Mouse (Mus musculus) forebrain, embryonic 11.5 days (tissue): Measurements from ENCODE around the gene Serpina1b. TPM values are rescaled to one million over a fixed set of nuclear protein-coding genes. Genes with fewer than 3 reads are reported as not detected.
"Not testable (repeated sequence)": the region's sequence is repeated elsewhere in the genome, so short reads cannot be mapped to it uniquely, and the experiment has no call there.

ENCODE experiments used
- ATAC-seq: fragments of 200-750 bp; cut with Nextera tagmentation; replicated peaks from 2 replicates; pipeline ENCODE4 v1.8.0; 2017; ENCODE audit warnings: moderate TSS enrichment; ENCODE audit not compliant: low FRiP score
- DNase-seq: peaks from one replicate; pipeline ENCODE4 v3.0.0-alpha.2; 2017; ENCODE audit warnings: low spot score
- H3K27ac ChIP-seq: fragments of 300-500 bp; sonication (generic); 2 replicates; pipeline ENCODE4 v1.5.1; 2014; ENCODE audit warnings: low read depth, low read length
- H3K27me3 ChIP-seq: fragments of 300-500 bp; sonication (generic); 2 replicates; pipeline ENCODE4 v1.6.1; 2014; ENCODE audit warnings: mild to moderate bottlenecking, low read length, mixed read lengths; ENCODE audit not compliant: control insufficient read depth, insufficient read depth
- H3K36me3 ChIP-seq: fragments of 300-500 bp; sonication (generic); 2 replicates; pipeline ENCODE4 v1.6.1; 2014; ENCODE audit warnings: mild to moderate bottlenecking, low read length, moderate library complexity, mixed read lengths; ENCODE audit not compliant: control insufficient read depth, insufficient read depth
- H3K4me1 ChIP-seq: fragments of 300-500 bp; sonication (generic); replicated peaks from 2 replicates; pipeline ENCODE4 v1.6.1; 2014; ENCODE audit warnings: low read length, mixed read lengths; ENCODE audit not compliant: control insufficient read depth, insufficient read depth
- H3K4me2 ChIP-seq: fragments of 300-500 bp; sonication (generic); 2 replicates; pipeline ENCODE4 v1.6.1; 2014; ENCODE audit warnings: low read depth, mild to moderate bottlenecking, low read length, moderate library complexity, mixed read lengths; ENCODE audit not compliant: severe bottlenecking
- H3K4me3 ChIP-seq: fragments of 300-500 bp; sonication (generic); 2 replicates; pipeline ENCODE4 v1.5.1; 2014; ENCODE audit warnings: low read depth, low read length
- H3K9ac ChIP-seq: fragments of 300-500 bp; sonication (generic); 2 replicates; pipeline ENCODE4 v1.6.1; 2014; ENCODE audit warnings: low read length
- H3K9me3 ChIP-seq: fragments of 300-500 bp; sonication (generic); 2 replicates; pipeline ENCODE4 v1.6.1; 2016; ENCODE audit warnings: low read length, mixed read lengths; ENCODE audit not compliant: control insufficient read depth
- WGBS: fragments of 180-500 bp; shearing (Covaris S2); extraction: QIAGEN DNeasy Blood & Tissue Kit; methylation state at CpG from one replicate; pipeline ENCODE4 v1.1.7; 2014; 5-methylcytosine and 5-hydroxymethylcytosine counted together
- polyA plus RNA-seq: library from polyadenylated mRNA; unstranded; fragments of >200 nt; fragmentation: Nextera tagmentation; extraction: Ambion mirVana; gene quantifications from 2 replicates; pipeline ENCODE4 v1.2.1, GENCODE M21; 2014

Gene Serpina1b
- polyA plus RNA-seq, 1 experiment from 2014 or later, result not detected

- Histone ChIP-seq H3K36me3 (no peaks in the 10 kb centered on the region), H3K4me2 (no peak overlapping the region), H3K9me3 (no peaks in the 10 kb centered on the region), H3K27ac (no peak overlapping the region), H3K4me3 (no peak overlapping the region), H3K9ac (no peak overlapping the region), H3K27me3 (no peaks in the 10 kb centered on the region), H3K4me1 (no peaks in the 10 kb centered on the region)
- WGBS, result 82% methylated on average over 3 of the region's 3 CpGs
- ATAC-seq, result no peak
- no peak for DNase-seq
Measured at GRCm38 (mm10) chr12:103686050-103686449, 144.1 kb downstream of the Serpina1b start.

- Histone ChIP-seq H3K36me3 (no peaks in the 10 kb centered on the region), H3K4me2 (no peak overlapping the region), H3K27me3 (no peaks in the 10 kb centered on the region), H3K4me1 (no peaks in the 10 kb centered on the region), H3K27ac (no peak overlapping the region), H3K9me3 (no peaks in the 10 kb centered on the region), H3K9ac (no peak overlapping the region), H3K4me3 (no peak overlapping the region)
- ATAC-seq, result no peak
- no peak for DNase-seq
- 85% methylated on average over 3 of the region's 3 CpGs for WGBS
Measured at GRCm38 (mm10) chr12:103685386-103685785, 144.8 kb downstream of the Serpina1b start.

- Histone ChIP-seq H3K9ac (no peak overlapping the region), H3K9me3 (no peaks in the 10 kb centered on the region), H3K27me3 (no peaks in the 10 kb centered on the region), H3K36me3 (no peaks in the 10 kb centered on the region), H3K4me1 (no peaks in the 10 kb centered on the region), H3K4me3 (no peak overlapping the region), H3K4me2 (no peak overlapping the region), H3K27ac (no peak overlapping the region)
- ATAC-seq (no peak), DNase-seq (no peak)
- WGBS, result 76% methylated on average over 4 of the region's 4 CpGs
Measured at GRCm38 (mm10) chr12:103683775-103684174, 146.4 kb downstream of the Serpina1b start.

- 93% methylated on average over 2 of the region's 2 CpGs for WGBS
- H3K4me1 ChIP-seq, result no peaks in the 10 kb centered on the region
Measured at GRCm38 (mm10) chr12:103681739-103682138, 148.4 kb downstream of the Serpina1b start.

GRCm38 (mm10) chr12:103681169-103681568 lies 149.0 kb downstream of the Serpina1b start:
- H3K9me3 ChIP-seq, result no peaks in the 10 kb centered on the region
- H3K27me3 ChIP-seq, result no peaks in the 10 kb centered on the region
- ATAC-seq (no peak), DNase-seq (no peak)
- WGBS, result 77% methylated on average over 2 of the region's 2 CpGs
- H3K4me3 ChIP-seq, result no peak overlapping the region
- H3K36me3 ChIP-seq, result no peaks in the 10 kb centered on the region
- no peak overlapping the region for H3K4me2 ChIP-seq
- no peaks in the 10 kb centered on the region for H3K4me1 ChIP-seq
- H3K27ac ChIP-seq, result no peak overlapping the region
- H3K9ac ChIP-seq, result no peak overlapping the region

More at GRCm38 (mm10) chr12:103681739-103682138, 148.4 kb downstream of the Serpina1b start:
- no peak overlapping the region for H3K9ac ChIP-seq
- no peaks in the 10 kb centered on the region for H3K9me3 ChIP-seq
- no peak for DNase-seq
- H3K27me3 ChIP-seq, result no peaks in the 10 kb centered on the region
- ATAC-seq, result no peak
- no peaks in the 10 kb centered on the region for H3K36me3 ChIP-seq
- no peak overlapping the region for H3K4me3 ChIP-seq
- no peak overlapping the region for H3K27ac ChIP-seq
- no peak overlapping the region for H3K4me2 ChIP-seq

DNA sequence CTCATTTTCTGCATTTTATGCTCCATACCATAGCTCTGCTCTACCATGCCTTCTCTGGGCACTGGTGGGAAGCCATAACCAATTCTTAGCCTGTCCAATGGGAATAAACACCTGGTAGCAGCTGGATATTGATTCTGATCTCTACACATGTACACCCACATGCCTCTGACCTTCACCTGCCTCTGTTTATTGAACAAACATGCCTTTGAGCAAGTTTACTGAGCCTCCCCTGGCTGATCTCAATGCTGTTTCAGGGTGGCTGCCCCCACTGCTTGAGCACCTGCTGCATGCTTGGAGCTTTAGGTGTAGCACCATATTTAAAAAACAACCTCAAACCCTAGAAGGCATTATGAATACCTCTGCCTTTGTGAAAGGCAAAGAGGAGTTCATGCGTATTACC lies 150.3 kb downstream of the Serpina1b start:
- H3K4me3 ChIP-seq, H3K27ac ChIP-seq, H3K4me2 ChIP-seq, DNase-seq, H3K36me3 ChIP-seq, H3K4me1 ChIP-seq, ATAC-seq, H3K9me3 ChIP-seq, H3K27me3 ChIP-seq, H3K9ac ChIP-seq: not testable (repeated sequence)
- 97% methylated on average over 1 of the region's 1 CpGs for WGBS

Other genes with a start within 250 kb of the Serpina1b start
- not detected in 2 replicates for gene Serpina10, start 198.9 kb downstream of the Serpina1b start, polyA plus RNA-seq
- not detected in 2 replicates for gene Serpina6, start 173.2 kb downstream of the Serpina1b start, polyA plus RNA-seq
- gene Serpina16, start 154.2 kb downstream of the Serpina1b start, polyA plus RNA-seq, result not detected in 2 replicates
- gene Serpina1f, start 134.8 kb downstream of the Serpina1b start, polyA plus RNA-seq, result not detected in 2 replicates
- not detected in 2 replicates for gene Serpina1d, start 56.8 kb downstream of the Serpina1b start, polyA plus RNA-seq
- gene Serpina1a, start 33.2 kb upstream of the Serpina1b start, polyA plus RNA-seq, result not detected in 2 replicates
- gene Serpina1c, start 74.5 kb upstream of the Serpina1b start, polyA plus RNA-seq, result not detected in 2 replicates
- gene Serpina1e, start 128.6 kb upstream of the Serpina1b start, polyA plus RNA-seq, result not detected in 2 replicates
- gene Serpina11, start 159.6 kb upstream of the Serpina1b start, polyA plus RNA-seq, result not detected in 2 replicates
- not detected in 2 replicates for gene Serpina9, start 183.4 kb upstream of the Serpina1b start, polyA plus RNA-seq
- not detected in 2 replicates for gene Serpina12, start 214.1 kb upstream of the Serpina1b start, polyA plus RNA-seq